Mouse (Mus musculus) thymus, postnatal 0 days (tissue): Measurements from ENCODE around the gene Gsto1. TPM values are rescaled to one million over a fixed set of nuclear protein-coding genes. Genes with fewer than 3 reads are reported as not detected.

Experiments
- DNase-seq: peaks from one replicate; pipeline ENCODE4 v3.0.0-alpha.2; 2015; ENCODE audit warnings: low spot score
- polyA plus RNA-seq: library from polyadenylated mRNA; unstranded; fragments of >200 nt; fragmentation: Nextera tagmentation; extraction: Ambion mirVana; gene quantifications from 2 replicates; pipeline ENCODE4 v1.2.1, GENCODE M21; 2015

Gsto1 gene
- polyA plus RNA-seq, 1 experiment from 2014 or later, result 157 TPM

GRCm38 (mm10) chr19:47888037-47888436, 33.3 kb downstream of the Gsto1 start:
- DNase-seq, result no peak

GRCm38 (mm10) chr19:47890489-47891130, 35.8 kb downstream of the Gsto1 start:
- DNase-seq, result peak; percentile 20

- DNase-seq, result no peak
These were observed 37.0 kb downstream of the Gsto1 start for GRCm38 (mm10) chr19:47891562-47892312.

GRCm38 (mm10) chr19:47893092-47893491, 38.3 kb downstream of the Gsto1 start:
- DNase-seq, result no peak

GRCm38 (mm10) chr19:47898472-47899079, 43.8 kb downstream of the Gsto1 start:
- DNase-seq, result no peak

- no peak for DNase-seq
These were observed 45.2 kb downstream of the Gsto1 start for GRCm38 (mm10) chr19:47900012-47900411.

- no peak for DNase-seq
These were observed 45.8 kb downstream of the Gsto1 start for GRCm38 (mm10) chr19:47900558-47900957.

GRCm38 (mm10) chr19:47902316-47903201, 47.8 kb downstream of the Gsto1 start:
- DNase-seq, result no peak

- DNase-seq, result no peak
These were observed 48.9 kb downstream of the Gsto1 start for GRCm38 (mm10) chr19:47903679-47904078.

GRCm38 (mm10) chr19:47905081-47905480, 50.3 kb downstream of the Gsto1 start:
- DNase-seq, result no peak

GRCm38 (mm10) chr19:47905603-47906002, 50.8 kb downstream of the Gsto1 start:
- no peak for DNase-seq

- DNase-seq, result no peak
These were observed 52.8 kb downstream of the Gsto1 start for GRCm38 (mm10) chr19:47907596-47907995.

- DNase-seq, result no peak
These were observed 54.2 kb downstream of the Gsto1 start for GRCm38 (mm10) chr19:47908961-47909371.

- peak; percentile 37 for DNase-seq
These were observed 54.8 kb downstream of the Gsto1 start for GRCm38 (mm10) chr19:47909387-47910116.

- peak; percentile 65 for DNase-seq
These were observed 55.4 kb downstream of the Gsto1 start for GRCm38 (mm10) chr19:47910117-47910618.

- DNase-seq, result peak; percentile 35
These were observed 56.0 kb downstream of the Gsto1 start for GRCm38 (mm10) chr19:47910751-47911150.

GRCm38 (mm10) chr19:47913344-47913743, 58.6 kb downstream of the Gsto1 start:
- DNase-seq, result no peak

- no peak for DNase-seq
These were observed 59.4 kb downstream of the Gsto1 start for GRCm38 (mm10) chr19:47914191-47914590.
